Mouse (Mus musculus) liver, embryonic 11.5 days (tissue): Measurements from ENCODE around the gene Styx. TPM values are rescaled to one million over a fixed set of nuclear protein-coding genes. Genes with fewer than 3 reads are reported as not detected.

ENCODE experiments used
- ATAC-seq: fragments of 200-750 bp; cut with Nextera tagmentation; replicated peaks from 2 replicates; pipeline ENCODE4 v1.8.0; 2017; ENCODE audit warnings: moderate number of reproducible peaks, mild to moderate bottlenecking, moderate TSS enrichment, moderate library complexity; ENCODE audit not compliant: low FRiP score
- DNase-seq: peaks from one replicate; pipeline ENCODE4 v3.0.0-alpha.2; 2017; ENCODE audit warnings: low spot score
- H3K27ac ChIP-seq: fragments of 300-500 bp; sonication (generic); 2 replicates; pipeline ENCODE4 v1.5.1; 2014; ENCODE audit warnings: mild to moderate bottlenecking, low read depth, low read length, control low read depth
- H3K27me3 ChIP-seq: fragments of 300-500 bp; sonication (generic); replicated peaks from 2 replicates; pipeline ENCODE4 v1.6.1; 2014; ENCODE audit warnings: low read length, mixed read lengths; ENCODE audit not compliant: control insufficient read depth, insufficient read depth
- H3K36me3 ChIP-seq: fragments of 300-500 bp; sonication (generic); 2 replicates; pipeline ENCODE4 v1.6.1; 2014; ENCODE audit warnings: mild to moderate bottlenecking, low read length, moderate library complexity, mixed read lengths; ENCODE audit not compliant: control insufficient read depth, insufficient read depth
- H3K4me1 ChIP-seq: fragments of 300-500 bp; sonication (generic); replicated peaks from 2 replicates; pipeline ENCODE4 v1.6.1; 2014; ENCODE audit warnings: low read length, mixed read lengths; ENCODE audit not compliant: control insufficient read depth, insufficient read depth
- H3K4me2 ChIP-seq: fragments of 300-500 bp; sonication (generic); 2 replicates; pipeline ENCODE4 v1.6.1; 2014; ENCODE audit warnings: mild to moderate bottlenecking, control low read depth, moderate library complexity
- H3K4me3 ChIP-seq: fragments of 300-500 bp; sonication (generic); 2 replicates; pipeline ENCODE4 v1.5.1; 2014; ENCODE audit warnings: low read depth, low read length, control low read depth
- H3K9ac ChIP-seq: fragments of 300-500 bp; sonication (generic); 2 replicates; pipeline ENCODE4 v1.6.1; 2014; ENCODE audit warnings: low read depth, low read length, control low read depth
- H3K9me3 ChIP-seq: fragments of 300-500 bp; sonication (generic); 2 replicates; pipeline ENCODE4 v1.6.1; 2016; ENCODE audit warnings: low read length, inconsistent platforms, mixed read lengths; ENCODE audit not compliant: control insufficient read depth
- WGBS: fragments of 180-500 bp; shearing (Covaris S2); extraction: QIAGEN DNeasy Blood & Tissue Kit; methylation state at CpG from one replicate; pipeline ENCODE4 v1.1.7; 2014; 5-methylcytosine and 5-hydroxymethylcytosine counted together
- polyA plus RNA-seq: library from polyadenylated mRNA; unstranded; fragments of >200 nt; fragmentation: Nextera tagmentation; extraction: Ambion mirVana; gene quantifications from 2 replicates; pipeline ENCODE4 v1.2.1, GENCODE M21; 2014

The Styx gene
- polyA plus RNA-seq, 1 experiment from 2014 or later, result 40.1 TPM

GRCm38 (mm10) chr14:45453538-45454233 lies 102.8 kb downstream of the Styx start:
- Histone ChIP-seq H3K27me3 (no peaks in the 10 kb centered on the region), H3K36me3 (no peaks in the 10 kb centered on the region), H3K9ac (no peak overlapping the region), H3K9me3 (no peaks in the 10 kb centered on the region), H3K4me1 (peaks cover 31% of the 10 kb centered on the region), H3K27ac (0 out of 2 replicates have a peak overlapping the region, but pooled peaks have one; percentile 54), H3K4me2 (no peak overlapping the region), H3K4me3 (no peak overlapping the region)
- DNase-seq (no peak), ATAC-seq (no peak)
- 73% methylated on average over 5 of the region's 5 CpGs for WGBS

GRCm38 (mm10) chr14:45455651-45456501 lies 105.0 kb downstream of the Styx start:
- peaks cover 6% of the 10 kb centered on the region; the same call in 1 of the 2 replicates for H3K36me3 ChIP-seq
- no peaks in the 10 kb centered on the region for H3K27me3 ChIP-seq
- H3K4me2 ChIP-seq, result no peak overlapping the region
- DNase-seq (no peak), ATAC-seq (no peak)
- peak overlapping the region; percentile 29; the same call in 1 of the 2 replicates for H3K27ac ChIP-seq
- no peak overlapping the region for H3K9ac ChIP-seq
- no peak overlapping the region for H3K4me3 ChIP-seq
- no peaks in the 10 kb centered on the region for H3K9me3 ChIP-seq
- 62% methylated on average over 12 of the region's 12 CpGs for WGBS
- H3K4me1 ChIP-seq, result peaks cover 31% of the 10 kb centered on the region

GRCm38 (mm10) chr14:45456502-45456846 lies 105.6 kb downstream of the Styx start:
- Histone ChIP-seq H3K27ac (peak overlapping the region; percentile 29; the same call in 1 of the 2 replicates), H3K4me1 (peaks cover 27% of the 10 kb centered on the region), H3K4me2 (no peak overlapping the region), H3K4me3 (no peak overlapping the region), H3K9me3 (no peaks in the 10 kb centered on the region), H3K36me3 (peaks cover 8% of the 10 kb centered on the region), H3K9ac (no peak overlapping the region), H3K27me3 (no peaks in the 10 kb centered on the region)
- ATAC-seq (no peak; the same call in 1 of the 2 replicates), DNase-seq (no peak)
- 0% methylated on average over 1 of the region's 1 CpGs for WGBS

- H3K27ac ChIP-seq, result peak overlapping the region; percentile 67
- no peaks in the 10 kb centered on the region for H3K27me3 ChIP-seq
- 75% methylated on average over 9 of the region's 9 CpGs for WGBS
- no peak overlapping the region for H3K4me3 ChIP-seq
- peaks cover 27% of the 10 kb centered on the region for H3K4me1 ChIP-seq
- ATAC-seq (no peak), DNase-seq (no peak)
- peaks cover 13% of the 10 kb centered on the region for H3K36me3 ChIP-seq
- no peak overlapping the region for H3K4me2 ChIP-seq
- H3K9me3 ChIP-seq, result no peaks in the 10 kb centered on the region
- H3K9ac ChIP-seq, result no peak overlapping the region
Observed at GRCm38 (mm10) chr14:45457003-45457402, 106.1 kb downstream of the Styx start.

- H3K36me3 ChIP-seq, result peaks cover 15% of the 10 kb centered on the region
- H3K4me3 ChIP-seq, result no peak overlapping the region
- ATAC-seq (no peak), DNase-seq (no peak)
- H3K9ac ChIP-seq, result no peak overlapping the region
- H3K27me3 ChIP-seq, result no peaks in the 10 kb centered on the region
- H3K4me1 ChIP-seq, result peaks cover 18% of the 10 kb centered on the region
- 92% methylated on average over 14 of the region's 14 CpGs for WGBS
- no peak overlapping the region for H3K27ac ChIP-seq
- H3K4me2 ChIP-seq, result no peak overlapping the region
- H3K9me3 ChIP-seq, result no peaks in the 10 kb centered on the region
Observed at GRCm38 (mm10) chr14:45459877-45460276, 109.0 kb downstream of the Styx start.

- DNase-seq, result no peak
Observed at GRCm38 (mm10) chr14:45460491-45460890, 109.6 kb downstream of the Styx start.

GRCm38 (mm10) chr14:45461945-45462344 lies 111.1 kb downstream of the Styx start:
- ATAC-seq (no peak), DNase-seq (no peak)
- Histone ChIP-seq H3K27ac (no peak overlapping the region), H3K9me3 (no peaks in the 10 kb centered on the region), H3K4me3 (no peak overlapping the region), H3K9ac (no peak overlapping the region), H3K4me2 (no peak overlapping the region), H3K36me3 (peaks cover 16% of the 10 kb centered on the region), H3K27me3 (no peaks in the 10 kb centered on the region), H3K4me1 (peaks cover 14% of the 10 kb centered on the region)
- 91% methylated on average over 6 of the region's 6 CpGs for WGBS

More at GRCm38 (mm10) chr14:45460491-45460890, 109.6 kb downstream of the Styx start:
- Histone ChIP-seq H3K9me3 (no peaks in the 10 kb centered on the region), H3K4me2 (no peak overlapping the region), H3K27ac (no peak overlapping the region), H3K4me3 (no peak overlapping the region), H3K27me3 (no peaks in the 10 kb centered on the region), H3K36me3 (peaks cover 16% of the 10 kb centered on the region), H3K4me1 (peaks cover 18% of the 10 kb centered on the region), H3K9ac (no peak overlapping the region)
- ATAC-seq, result no peak
- 88% methylated on average over 10 of the region's 10 CpGs for WGBS

- no peak overlapping the region for H3K4me3 ChIP-seq
- H3K4me2 ChIP-seq, result no peak overlapping the region
- H3K27me3 ChIP-seq, result no peaks in the 10 kb centered on the region
- peaks cover 16% of the 10 kb centered on the region for H3K36me3 ChIP-seq
- no peak for ATAC-seq
- peaks cover 10% of the 10 kb centered on the region for H3K4me1 ChIP-seq
- H3K9ac ChIP-seq, result no peak overlapping the region
- WGBS, result 64% methylated on average over 6 of the region's 6 CpGs
- DNase-seq, result no peak
- H3K9me3 ChIP-seq, result no peaks in the 10 kb centered on the region
- H3K27ac ChIP-seq, result no peak overlapping the region
Observed at GRCm38 (mm10) chr14:45462374-45462773, 111.5 kb downstream of the Styx start.
